27 mouse cellular contexts compared by ENCODE assay signal in genomic region chrX:153656949-153657348, GRCm38 (mm10).
"Had no signal": no experiment of that assay in that cellular context is flagged by ENCODE, and none has a peak within 500 bp of the region (broad histone marks: within the 10 kb centered on the region; RNA-seq: fewer than 3 reads in every experiment).

No protein-coding gene starts in this region.

- H3K4me3 ChIP-seq: heart, embryonic 10.5 days; heart, embryonic 13.5 days; heart, embryonic 15.5 days; hindbrain, embryonic 10.5 days; hindbrain, embryonic 12.5 days; intestine, embryonic 15.5 days; layer of hippocampus, adult 2 months; limb, embryonic 10.5 days; limb, embryonic 12.5 days; liver, embryonic 13.5 days had no signal

- DNase-seq: gastrocnemius, postnatal 14 days; gastrocnemius, postnatal 36 days; heart, adult 18-20 months; heart, postnatal 14 days; heart, postnatal 36 days; kidney, adult 18-20 months; kidney, adult 8-10 months; kidney, postnatal 10 days; kidney, postnatal 25 days; kidney, postnatal 4 days; layer of hippocampus, postnatal 36 days; liver; liver, embryonic 13.5 days had no signal

- H3K9me3 ChIP-seq: heart, embryonic 10.5 days; heart, embryonic 13.5 days; heart, embryonic 15.5 days; hindbrain, embryonic 10.5 days; hindbrain, embryonic 12.5 days; intestine, embryonic 15.5 days; limb, embryonic 10.5 days; limb, embryonic 12.5 days; liver, embryonic 13.5 days had no signal

- H3K4me1 ChIP-seq: heart, embryonic 10.5 days; heart, embryonic 13.5 days; heart, embryonic 15.5 days; hindbrain, embryonic 10.5 days; hindbrain, embryonic 12.5 days; intestine, embryonic 15.5 days; limb, embryonic 10.5 days; limb, embryonic 12.5 days; liver, embryonic 13.5 days had no signal

- ATAC-seq: hindbrain, embryonic 16.5 days; inflammation-experienced regulatory T-cells, adult 6 months; intestine, embryonic 15.5 days; intestine, postnatal 0 days had no signal

- H3K27me3 ChIP-seq: heart, embryonic 13.5 days; heart, embryonic 15.5 days; hindbrain, embryonic 12.5 days; intestine, embryonic 15.5 days; liver, embryonic 13.5 days had no signal

- H3K9ac ChIP-seq: heart, embryonic 13.5 days; heart, embryonic 15.5 days; hindbrain, embryonic 12.5 days; hindbrain, embryonic 14.5 days; intestine, embryonic 15.5 days; limb, embryonic 12.5 days; liver, embryonic 13.5 days had no signal

- H3K4me2 ChIP-seq: heart, embryonic 13.5 days; heart, embryonic 15.5 days; hindbrain, embryonic 12.5 days; hindbrain, embryonic 14.5 days; intestine, embryonic 15.5 days; limb, embryonic 12.5 days; liver, embryonic 11.5 days; liver, embryonic 13.5 days had no signal

- H3K36me3 ChIP-seq: heart, embryonic 10.5 days; heart, embryonic 13.5 days; heart, embryonic 15.5 days; hindbrain, embryonic 10.5 days; hindbrain, embryonic 12.5 days; intestine, embryonic 15.5 days; limb, embryonic 10.5 days; limb, embryonic 12.5 days; liver, embryonic 13.5 days had no signal

- H3K27ac ChIP-seq: heart, embryonic 10.5 days; heart, embryonic 13.5 days; heart, embryonic 15.5 days; hindbrain, embryonic 10.5 days; hindbrain, embryonic 12.5 days; hindbrain, embryonic 14.5 days; intestine, embryonic 15.5 days; layer of hippocampus, adult 2 months; limb, embryonic 10.5 days; limb, embryonic 12.5 days; liver, embryonic 13.5 days had no signal
